Mouse (Mus musculus) urinary bladder, postnatal 10 days (tissue): ENCODE data around the gene Zfp472.

Experiments
- DNase-seq: peaks from one replicate; pipeline ENCODE4 v3.0.0; 2022; ENCODE audit warnings: low spot score

The Zfp472 gene

DNA sequence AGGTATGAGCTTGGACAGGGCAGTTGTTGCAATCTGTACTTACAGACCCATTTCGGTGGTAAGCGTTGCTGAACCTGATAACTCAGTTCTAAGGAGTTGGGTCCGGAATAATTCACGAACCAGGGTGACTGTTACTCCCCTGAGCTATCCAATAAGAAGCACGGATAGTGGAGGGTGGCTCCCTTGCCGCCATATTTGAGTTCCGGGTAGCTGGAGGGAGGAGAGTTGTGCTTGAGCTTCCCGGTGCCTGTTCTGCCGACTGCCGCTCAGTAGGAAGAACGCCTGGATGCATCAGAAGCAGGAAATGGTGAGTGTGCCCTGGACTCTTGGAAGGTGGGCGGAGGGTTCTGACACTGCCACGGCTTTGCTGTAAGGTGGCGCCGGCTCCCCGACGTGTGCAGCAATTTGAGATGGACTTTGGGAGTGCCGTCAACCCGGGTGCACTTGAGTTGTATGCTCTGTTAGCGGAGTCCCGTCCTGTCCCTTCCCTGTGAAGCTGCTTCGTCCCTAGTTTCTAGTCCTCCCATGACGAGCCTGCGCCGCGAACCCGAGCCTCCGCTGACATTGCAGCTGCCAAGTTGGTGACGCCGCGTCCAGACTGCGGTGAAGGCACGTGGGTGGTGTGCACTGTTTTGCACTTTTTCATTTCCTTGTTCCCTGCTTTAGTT is at the start of gene Zfp472:
Gene Zfp472, plus strand, starts transcription at position 192 of the 668 bp plus-strand sequence.
- peak; percentile 46 for DNase-seq

DNA sequence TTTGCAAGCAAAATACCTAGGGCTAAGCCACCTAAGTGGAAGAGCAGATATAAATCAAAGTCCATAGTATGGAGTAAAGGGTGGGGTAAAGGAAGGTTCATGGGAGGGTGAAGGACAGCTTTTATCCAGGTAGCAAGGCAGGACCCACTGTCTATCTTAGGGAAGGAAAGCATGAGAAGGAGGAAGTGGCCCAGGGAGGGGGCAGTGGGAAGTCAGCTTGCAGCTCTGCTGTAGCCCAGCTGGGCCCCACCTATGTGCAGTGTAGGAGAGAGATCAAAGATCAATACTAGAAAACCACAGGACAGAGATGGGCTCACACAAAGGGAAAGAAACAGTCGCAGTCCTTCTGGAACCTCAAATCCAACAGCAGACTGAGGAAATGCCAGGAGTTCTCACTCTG is 49.5 kb upstream of the Zfp472 start:
- DNase-seq, result no peak

DNA sequence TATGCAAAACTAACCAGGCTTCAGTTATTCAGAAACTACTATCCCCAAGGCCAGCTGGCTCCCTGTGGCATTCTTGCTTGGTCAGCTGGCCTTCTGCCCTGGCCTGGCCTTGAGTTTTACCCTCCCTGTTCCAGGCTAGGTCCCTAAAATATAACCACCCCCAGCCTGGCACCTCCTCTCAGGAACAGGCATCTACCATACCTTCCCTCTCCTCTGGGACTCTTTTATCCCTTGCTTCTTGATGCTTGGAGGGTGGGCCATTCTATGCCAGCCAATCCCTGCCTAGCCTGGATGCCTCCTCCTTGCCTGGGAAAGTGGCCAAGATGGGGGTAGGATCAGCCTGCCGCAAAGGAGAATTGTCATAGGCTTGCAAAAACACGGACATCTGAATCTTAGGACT is 48.5 kb upstream of the Zfp472 start, which contains the start of gene Cyp4f14:
Gene Cyp4f14, minus strand, starts transcription at position 212 of the 400 bp plus-strand sequence.
- no peak for DNase-seq

DNA sequence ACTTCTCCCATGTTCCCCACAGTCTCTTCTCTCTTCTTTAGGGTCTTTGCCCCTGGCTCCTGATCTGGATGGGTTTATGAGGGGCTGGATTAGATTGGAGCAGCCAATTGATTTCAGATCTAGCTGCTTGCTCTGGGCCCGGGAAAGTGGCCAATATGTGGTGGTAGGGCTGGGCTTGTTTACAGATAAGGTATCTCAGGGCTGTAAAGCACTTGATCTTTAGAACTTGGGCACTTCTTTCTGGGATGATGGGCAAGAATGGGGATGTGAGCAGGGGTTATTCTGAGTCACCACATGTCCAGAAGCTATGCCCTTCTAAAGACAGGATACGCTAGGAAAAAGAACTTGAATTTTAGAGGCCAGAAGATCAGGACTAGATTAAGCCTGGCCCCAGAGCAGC is 46.5 kb upstream of the Zfp472 start:
- no peak for DNase-seq

DNA sequence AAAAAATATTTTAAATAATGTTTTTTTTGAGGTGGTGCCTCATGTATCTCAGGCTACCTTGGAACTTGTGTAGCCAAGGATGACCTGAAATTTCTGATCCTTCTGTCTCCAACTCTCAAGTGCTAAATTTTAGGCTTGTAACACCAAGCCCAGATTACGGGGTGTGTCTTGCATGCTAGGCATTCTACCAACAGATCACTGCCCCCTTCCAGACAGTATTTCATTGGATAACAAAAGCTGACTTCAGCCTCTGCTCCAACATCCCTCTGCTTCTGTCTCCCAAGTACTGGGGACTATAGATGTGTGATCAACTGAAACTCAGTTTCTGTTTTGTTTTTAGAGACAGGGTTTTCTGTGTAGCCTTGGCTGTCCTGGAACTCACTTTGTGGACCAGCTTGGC is 41.9 kb upstream of the Zfp472 start:
- no peak for DNase-seq

DNA sequence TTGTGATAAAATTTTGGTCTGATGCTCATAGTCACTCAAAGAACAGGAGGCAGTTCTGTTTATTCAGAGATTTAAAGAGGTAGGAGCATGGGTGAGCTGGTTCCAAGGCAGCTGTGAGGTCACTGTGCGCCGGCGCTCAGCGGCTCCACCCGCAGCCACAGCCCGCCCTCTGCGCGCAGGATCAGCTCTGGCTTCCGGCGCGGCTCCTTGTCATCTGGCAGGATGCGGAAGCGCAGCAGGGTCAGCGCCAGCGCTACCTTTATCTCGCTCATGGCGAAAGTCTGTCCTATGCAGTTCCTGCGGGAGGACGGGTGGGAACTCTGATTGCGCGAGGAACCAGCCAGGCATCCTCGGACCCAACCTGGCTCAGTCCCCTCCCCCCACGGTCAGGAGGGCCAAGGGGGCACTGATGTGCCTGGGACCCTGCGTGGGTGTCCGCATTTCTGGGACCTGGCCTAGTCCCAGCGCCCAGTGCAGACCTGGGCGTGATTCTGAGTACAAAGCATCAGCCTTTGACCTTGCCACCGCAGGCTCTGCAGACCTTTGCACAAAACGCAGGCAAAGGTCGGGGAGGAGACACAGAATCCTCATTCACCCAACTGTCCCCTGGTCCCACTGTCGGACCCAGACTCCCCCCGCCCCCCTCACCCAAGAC is 40.8 kb upstream of the Zfp472 start:
- no peak for DNase-seq

DNA sequence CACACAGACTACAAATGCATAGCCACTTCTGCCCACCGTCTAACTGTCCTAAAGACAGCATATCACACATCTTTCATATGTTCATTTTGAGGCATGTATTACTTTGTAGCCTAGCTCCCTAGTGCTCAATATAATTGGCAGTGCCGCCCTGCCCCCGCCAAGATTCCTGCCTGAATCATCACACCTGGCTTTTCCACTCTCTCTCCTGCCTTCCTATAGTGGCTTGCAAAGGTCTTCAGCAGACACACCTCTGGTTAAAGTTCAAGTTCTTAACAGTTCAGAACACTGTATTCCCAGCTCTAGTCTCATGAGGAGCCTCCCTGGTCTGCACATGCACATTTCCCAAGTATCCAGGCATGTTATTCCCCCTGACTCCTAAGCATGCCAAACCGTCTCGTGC is 37.8 kb upstream of the Zfp472 start:
- no peak for DNase-seq

DNA sequence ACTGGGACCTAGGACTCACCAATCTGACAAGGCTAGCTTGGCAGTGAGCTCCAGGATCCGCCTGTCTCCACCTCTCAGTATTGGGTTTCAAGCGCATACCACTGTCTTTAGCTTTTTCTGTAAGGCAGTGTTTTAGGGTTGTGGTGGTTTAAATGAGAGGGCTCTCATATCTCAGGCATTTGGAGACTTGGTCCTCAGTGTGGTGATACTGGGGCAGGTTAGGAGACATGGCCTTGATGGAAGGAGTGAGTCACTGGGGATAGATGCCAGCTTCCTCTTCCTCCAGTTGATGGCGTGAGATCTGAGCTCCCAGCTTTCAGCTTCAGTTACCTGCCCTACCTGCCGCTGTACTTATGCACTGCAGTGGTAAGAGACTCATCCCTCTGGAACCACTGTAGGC is 25.8 kb upstream of the Zfp472 start:
- DNase-seq, result no peak

DNA sequence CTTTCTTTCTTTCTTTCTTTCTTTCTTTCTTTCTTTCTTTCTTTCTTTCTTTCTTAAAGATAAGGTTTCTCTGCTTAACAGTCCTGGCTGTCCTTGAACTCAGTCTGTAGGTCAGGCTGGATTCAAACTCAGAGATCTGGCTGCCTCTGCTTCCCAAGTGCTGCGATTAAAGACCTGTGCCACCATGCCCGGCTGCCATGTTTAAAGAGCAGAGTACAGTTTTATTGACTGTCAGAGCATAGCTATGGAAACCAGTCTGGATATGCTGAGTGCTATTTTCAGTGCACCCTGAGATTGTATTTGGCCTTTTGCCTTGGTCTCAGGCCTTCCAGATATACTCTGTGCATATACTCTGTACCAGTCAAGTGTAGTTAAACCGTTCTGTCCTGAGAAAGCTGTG is 22.0 kb upstream of the Zfp472 start:
- DNase-seq, result no peak

DNA sequence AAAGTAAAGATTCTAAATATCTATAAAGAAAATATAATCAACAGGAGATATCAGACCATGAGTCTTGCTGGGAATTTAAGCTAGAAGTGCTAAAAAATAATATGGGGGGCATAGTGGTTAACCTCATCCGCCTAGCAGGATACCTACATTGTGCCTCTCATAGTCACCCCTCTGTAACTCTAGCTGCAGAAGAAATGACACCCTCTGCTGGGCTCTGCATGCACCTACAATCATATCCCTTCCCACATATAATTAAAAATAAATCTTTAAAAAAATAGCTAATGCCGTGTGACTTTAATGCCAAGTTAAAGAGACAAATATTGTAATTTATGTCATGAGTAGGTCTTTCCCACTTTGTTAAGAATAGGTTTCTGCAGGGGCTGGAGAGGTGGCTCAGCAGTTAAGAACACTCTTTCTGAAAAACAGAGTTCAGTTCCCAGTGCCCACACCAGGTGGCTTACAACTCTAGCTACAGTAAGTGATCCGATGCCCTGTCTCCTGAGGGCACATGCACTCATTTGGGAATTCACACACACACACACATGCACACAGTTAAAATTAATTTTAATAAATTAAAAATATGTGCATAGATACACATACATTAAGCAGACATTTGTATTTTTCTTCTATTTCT is 21.1 kb upstream of the Zfp472 start:
- DNase-seq, result no peak

DNA sequence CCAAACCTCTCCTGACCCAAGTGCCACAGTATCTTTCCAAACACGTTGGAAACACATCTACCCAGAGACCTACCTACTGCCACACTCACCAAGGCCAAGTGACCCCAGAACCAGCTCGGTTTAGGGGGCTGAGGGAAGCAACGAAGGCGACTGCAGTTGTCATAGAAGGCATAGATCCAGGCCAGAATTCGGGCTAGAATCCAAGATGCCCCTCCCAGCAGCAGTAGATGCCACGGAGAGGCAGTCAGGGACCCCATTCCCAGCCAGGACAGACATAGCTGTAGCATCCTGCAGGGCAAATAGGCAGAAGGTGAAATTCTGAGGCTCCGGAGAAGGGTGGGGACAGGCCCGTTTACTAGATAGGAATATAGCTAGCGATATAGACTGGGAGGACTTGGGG is 18.9 kb upstream of the Zfp472 start:
- DNase-seq, result no peak

DNA sequence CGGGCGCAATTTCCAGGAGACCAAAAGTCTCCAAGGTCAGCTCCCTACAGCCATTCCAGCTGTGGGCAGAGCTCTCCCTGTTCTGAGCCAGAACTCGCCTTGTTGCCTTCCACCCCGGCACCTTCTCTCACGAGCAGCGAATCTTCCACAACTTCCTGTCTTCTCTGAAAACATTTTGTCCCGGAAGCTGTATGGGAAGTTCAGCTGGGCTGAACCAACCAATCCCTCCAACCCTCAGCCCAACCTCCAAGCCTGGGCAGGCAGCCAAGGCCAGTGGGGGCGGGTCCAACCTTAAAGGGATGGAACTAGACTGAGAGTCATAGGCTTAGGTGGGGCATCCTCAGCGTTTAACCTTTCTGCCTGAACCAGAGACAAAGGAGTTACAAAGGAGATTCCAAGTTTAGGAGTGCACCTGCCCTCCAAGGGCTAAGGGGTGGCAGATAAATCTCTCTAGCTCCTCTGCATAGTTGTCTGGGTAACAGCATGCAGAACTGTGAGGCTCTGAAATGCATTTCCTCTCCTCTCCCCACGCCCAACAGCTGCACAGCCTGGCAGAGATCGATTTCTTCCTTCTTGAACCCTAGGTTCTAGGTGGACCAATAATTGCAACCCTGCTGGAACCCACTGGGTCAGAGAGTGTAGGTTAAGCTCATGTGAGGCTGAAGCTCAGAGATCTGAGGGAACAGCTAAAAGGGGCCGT is 18.2 kb upstream of the Zfp472 start, which contains the start of gene Cyp4f13:
Gene Cyp4f13, minus strand, starts transcription at position 188 of the 700 bp plus-strand sequence.
- peak; percentile 96 for DNase-seq

DNA sequence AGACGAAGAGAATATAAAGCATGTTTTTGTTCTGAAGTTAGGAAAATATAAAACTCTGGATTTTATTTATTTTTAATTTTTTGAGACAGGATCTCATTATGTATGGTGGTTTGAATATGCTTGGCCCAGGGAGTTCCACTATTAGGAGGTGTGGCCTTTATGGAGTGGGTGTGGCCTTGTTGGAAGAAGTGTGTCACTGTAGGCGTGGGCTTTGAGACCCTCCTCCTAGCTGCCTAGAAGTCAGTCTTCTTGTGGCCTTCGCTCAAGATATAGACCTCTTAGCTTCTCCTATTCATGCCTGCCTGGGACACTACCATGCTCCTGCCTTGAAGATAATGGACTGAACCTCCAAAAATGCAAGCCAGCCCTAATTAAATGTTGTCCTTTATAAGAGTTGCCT is 15.5 kb upstream of the Zfp472 start:
- DNase-seq, result no peak

DNA sequence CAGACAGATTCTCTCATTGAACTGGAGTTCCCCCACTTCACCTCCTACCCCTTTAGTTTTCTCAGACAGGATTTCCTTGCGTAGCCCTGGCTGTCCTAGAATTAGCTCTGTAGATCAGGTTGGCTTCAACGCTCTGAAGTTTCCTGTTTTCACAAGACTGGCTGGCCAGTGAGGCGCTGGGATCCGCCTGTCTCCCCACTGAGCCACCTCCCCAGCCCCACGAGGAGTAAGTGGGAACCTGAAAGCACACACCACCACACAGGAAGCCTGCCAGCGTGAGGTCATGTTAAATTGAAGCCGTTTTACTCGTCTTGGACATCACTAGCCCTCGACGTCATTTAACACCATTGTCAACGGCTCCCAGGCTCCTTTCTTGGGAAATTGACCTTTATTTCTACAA is 14.6 kb upstream of the Zfp472 start:
- DNase-seq, result no peak

DNA sequence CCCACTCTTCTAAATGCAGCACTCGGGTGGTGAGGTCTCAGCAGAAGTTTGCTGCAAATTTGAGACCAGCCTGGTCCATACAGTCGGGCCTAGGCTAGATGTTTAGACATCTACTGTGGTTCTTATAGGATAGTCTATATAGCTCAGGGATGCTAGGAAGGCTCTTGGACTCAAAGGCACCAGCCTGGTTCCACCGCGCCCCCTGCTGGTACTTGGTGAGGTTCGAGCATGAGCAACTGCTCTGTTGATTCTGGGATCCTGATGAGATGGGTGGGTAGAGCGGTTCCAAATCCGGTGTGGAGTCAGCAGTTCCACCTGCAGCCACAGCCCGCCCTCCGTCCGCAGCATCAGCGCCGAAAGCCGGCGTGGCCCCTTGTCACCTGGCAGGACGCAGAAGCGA is 14.2 kb upstream of the Zfp472 start:
- peak; percentile 49 for DNase-seq

DNA sequence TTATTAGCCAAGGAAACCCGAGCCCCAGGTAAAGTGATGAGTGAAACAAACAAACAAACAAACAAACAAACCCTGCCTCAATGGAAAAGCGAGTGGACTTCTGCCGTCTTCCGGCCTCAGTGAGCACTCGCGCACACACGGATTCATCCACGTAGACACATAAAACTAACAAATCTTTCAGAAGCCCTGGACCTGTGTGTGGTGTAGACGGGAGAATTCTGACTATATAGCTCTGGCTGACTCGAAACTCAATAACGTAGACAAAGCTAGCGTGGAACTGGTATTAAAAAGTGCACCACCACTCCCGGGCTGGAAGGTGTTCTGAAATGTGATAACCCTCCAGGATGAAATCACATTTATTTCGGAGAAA is 376 bp upstream of the Zfp472 start:
- DNase-seq, result no peak

DNA sequence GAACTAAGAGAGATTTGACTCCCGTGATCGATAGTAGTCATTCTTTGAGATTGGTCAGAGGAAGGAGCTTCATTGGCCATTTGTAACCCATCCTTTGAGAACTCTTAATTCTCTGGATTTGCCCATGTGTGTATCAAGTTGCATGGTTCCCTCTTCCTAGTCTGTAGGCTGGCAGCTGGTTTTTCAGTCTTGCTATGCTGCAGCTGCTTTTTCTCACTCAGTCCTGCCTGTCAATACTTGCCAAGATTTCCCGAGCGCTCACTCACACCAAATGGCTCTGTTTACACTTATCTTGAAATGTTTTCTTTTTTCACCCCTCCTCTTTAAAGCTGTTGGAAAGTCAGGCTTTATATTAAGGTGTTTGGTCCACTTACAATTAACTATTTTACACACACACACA is 15.7 kb downstream of the Zfp472 start:
- DNase-seq, result no peak

DNA sequence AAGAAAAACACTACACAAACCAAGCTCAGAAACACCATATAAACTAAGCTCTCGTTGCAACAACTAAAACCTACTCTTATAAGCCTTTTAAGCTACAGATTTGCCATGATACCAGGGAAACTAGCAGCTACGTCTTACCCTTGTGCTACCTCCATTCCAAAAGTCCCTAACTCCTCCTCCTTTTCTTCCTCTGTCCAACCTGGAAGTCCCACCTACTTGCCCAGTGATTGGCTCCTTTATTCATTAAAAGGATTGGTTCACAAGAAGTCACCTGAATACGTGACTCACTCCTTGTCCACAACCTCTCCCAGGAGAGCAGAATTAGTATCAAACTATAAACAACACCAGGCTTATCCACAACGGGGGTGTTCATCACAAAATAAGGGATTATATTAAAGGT is 20.7 kb downstream of the Zfp472 start:
- DNase-seq, result no peak

DNA sequence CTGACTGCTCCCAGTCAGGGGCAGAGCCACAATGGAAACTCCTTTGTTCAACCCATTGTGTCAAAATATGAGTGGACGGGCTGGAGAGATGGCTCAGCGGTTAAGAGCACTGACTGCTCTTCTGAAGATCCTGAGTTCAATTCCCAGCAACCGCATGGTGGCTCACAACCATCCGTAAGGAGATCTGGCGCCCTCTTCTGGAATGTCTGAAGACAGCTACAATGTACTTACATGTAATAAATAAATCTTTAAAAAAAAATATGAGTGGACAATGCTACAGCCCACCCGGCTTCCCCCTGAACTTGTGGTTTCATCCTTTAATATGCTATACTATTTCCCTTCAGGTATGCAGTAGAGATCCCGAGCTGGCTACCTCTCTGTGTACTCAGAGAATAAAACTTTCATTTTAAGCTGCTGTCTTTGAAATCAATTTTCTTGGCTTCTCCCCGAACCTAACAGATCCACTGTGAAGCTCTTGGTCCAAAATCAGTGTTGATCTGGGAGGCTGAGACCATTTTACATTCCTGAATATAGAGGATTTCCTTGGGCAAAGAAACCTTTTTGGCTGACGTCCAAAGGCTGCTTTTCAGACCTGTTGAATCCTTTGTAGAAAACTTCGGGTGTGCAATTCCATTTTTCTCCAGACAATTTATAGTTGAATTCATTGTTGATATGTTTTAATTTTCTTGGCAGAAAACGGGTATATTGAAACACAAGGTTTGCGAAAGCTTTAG is 26.5 kb downstream of the Zfp472 start:
- DNase-seq, result no peak

DNA sequence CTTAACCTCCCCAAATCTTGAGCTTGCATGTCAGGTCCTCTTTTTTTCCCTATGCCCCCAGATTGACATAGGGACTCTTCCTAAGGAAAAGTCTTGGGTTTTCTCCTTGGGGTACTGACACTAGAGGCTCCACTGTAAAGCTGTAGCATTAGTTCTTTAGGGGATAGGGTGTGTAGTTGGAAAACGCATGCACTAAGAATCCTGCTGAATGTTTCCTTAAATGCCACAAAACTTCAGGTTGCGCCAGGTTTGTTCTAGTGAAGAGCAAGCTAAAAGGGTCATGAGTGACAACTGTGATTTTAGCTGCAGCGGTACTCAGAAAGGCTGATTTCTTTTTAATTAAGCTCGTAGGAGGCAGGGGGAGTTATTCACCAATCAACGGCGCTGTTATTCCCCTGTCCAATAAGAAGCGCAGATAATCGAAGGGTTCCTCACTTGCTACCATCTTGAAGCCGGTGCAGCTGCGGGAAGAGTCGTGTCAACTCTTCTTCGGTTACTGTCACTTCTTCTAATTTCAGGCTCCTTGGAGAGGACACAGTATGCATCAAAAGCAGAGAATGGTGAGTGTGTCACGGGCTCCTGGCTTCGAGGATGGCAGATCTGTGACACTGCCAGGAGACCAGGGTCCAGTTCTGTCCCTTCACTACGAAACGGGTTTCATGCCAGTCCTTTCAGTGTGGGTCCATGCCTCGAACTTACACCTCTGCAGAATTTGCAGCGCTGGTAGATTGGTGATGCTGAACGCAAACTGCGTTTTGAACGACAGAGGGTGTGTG is 27.3 kb downstream of the Zfp472 start, which contains the start of gene Zfp952:
Gene Zfp952, plus strand, starts transcription at position 431 of the 776 bp plus-strand sequence.
- peak; percentile 40 for DNase-seq

DNA sequence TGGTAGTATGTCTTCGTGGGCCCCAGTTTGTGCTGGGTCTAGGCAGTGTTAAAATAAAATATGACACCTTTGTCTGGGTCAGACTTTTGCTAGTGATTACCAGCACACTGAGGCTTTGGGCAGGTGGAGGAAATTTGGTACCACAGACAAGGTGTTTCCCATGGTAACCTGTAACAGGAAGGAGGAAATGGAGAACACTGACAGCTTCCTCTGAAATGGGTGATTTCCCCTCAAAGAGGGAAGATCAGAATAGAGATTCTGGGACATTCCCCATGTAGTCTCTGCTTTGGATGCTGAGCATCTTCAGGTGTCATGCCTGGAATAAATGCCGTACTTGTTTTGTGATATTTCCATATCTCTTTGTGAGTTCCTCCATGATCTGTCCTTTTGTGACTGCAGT is 32.9 kb downstream of the Zfp472 start:
- no peak for DNase-seq
